Mouse (Mus musculus): Measurements from ENCODE around the gene Slc8a2. TPM values are rescaled to one million over a fixed set of nuclear protein-coding genes. Genes with fewer than 3 reads are reported as not detected.
A peak's percentile ranks its signal among the peaks of the same experiment; 100 is the strongest.

The Slc8a2 gene
- polyA plus RNA-seq, 1 experiment from 2014 or later = 0.68 TPM

DNA sequence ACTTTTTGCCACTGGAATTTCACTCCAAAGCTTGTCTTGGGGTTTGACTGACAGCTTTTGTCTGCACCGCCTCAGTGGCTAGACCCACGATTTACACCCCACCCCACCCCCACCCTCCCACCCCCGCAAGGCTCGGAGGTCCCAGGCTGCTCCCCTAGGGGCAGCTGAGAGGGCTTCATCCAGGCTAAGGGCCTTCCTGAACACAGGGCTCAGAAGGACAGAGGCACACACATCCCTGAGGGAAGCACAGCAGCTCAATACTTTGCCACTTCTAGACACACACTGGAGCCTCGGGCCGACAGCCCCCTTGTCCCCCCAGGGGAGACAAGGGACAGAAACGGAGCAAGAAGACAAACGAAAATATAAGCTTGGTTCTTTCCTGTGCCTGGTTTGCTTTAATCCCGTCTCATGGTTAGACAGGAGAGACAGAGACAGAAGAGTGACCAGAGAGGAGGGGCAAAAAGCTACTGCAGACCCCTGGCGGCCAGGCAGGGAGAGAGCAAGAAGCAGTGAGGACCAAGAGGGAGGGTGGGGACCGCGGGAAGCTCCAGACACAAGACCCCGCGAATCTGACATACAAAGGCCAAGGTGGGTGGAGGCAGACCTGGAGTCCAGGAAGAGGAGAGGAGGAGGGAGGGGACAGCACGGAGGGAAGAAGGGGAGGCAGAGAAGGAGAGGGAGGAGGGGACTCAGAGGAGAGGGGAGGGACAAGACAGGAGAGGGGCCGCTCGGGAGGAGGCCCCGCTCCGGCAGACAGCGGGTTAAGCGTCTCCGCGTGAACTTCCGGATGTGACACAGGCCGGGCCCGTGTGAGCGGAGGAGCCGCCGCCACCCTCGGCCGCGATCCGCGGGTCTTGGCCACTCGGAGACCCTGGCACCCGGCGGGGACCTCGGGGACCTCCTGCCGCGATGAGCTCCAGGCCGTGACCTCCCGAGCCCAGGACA is 45.2 kb downstream of the Slc8a2 start, which contains the start of gene Meis3:
Gene Meis3, plus strand, starts transcription at position 494 of the 945 bp plus-strand sequence.
- under 1% methylated on average over 39 of the region's 42 CpGs for WGBS

DNA sequence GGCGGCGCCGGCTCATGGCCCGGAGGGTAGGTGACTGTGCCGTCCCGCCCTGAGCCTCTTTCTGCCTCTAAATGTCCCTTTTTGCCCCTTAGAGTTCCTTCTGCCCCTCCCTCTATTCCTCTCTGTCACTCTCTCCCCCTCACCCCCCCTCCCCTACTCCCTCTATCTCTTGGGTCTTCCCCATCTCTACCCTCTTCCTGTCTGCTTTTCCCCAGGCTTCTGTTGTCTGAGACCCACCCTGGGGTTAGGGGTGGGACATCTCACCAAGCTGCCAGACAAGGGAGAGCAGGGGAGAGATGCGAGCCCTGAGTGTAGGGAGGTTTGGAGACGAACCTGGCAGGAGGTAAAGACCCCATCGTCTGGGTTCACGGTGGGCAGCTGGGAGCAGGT is 45.9 kb downstream of the Slc8a2 start:
- Histone ChIP-seq H3K4me2 (peak overlapping the region; percentile 73), H3K27ac (peak overlapping the region; percentile 61), H3K4me3 (peak overlapping the region; percentile 60), H3K36me3 (ENCODE audit: poor library complexity, severe bottlenecking) (peaks cover 32% of the 10 kb centered on the region), H3K4me1 (peaks cover 43% of the 10 kb centered on the region), H3K9me3 (replicated peaks) (0 out of 2 replicates have a peak, but pooled peaks cover 3% of the 10 kb centered on the region), H3K9ac (peak overlapping the region; percentile 82), H3K27me3 (no peaks in the 10 kb centered on the region)
- 0% methylated on average over 9 of the region's 10 CpGs for WGBS
- ATAC-seq = peak; percentile 46

More for the DNA sequence above, 45.2 kb downstream of the Slc8a2 start, which contains the start of gene Meis3:
- H3K27ac ChIP-seq = peak within 1 kb of the TSS; percentile 61
- H3K9ac ChIP-seq = peak within 1 kb of the TSS; percentile 82
- H3K4me2 ChIP-seq = peak within 1 kb of the TSS; percentile 73
- H3K4me3 ChIP-seq = peak within 1 kb of the TSS; percentile 60
- H3K4me1 ChIP-seq = peaks cover 43% of the 10 kb centered on the region
- no peaks in the 10 kb centered on the region for H3K27me3 ChIP-seq
- ATAC-seq = peak; percentile 94
- H3K9me3 ChIP-seq (replicated peaks) = 0 out of 2 replicates have a peak, but pooled peaks cover 3% of the 10 kb centered on the region
- peaks cover 26% of the 10 kb centered on the region for H3K36me3 ChIP-seq (ENCODE audit: poor library complexity, severe bottlenecking)

DNA sequence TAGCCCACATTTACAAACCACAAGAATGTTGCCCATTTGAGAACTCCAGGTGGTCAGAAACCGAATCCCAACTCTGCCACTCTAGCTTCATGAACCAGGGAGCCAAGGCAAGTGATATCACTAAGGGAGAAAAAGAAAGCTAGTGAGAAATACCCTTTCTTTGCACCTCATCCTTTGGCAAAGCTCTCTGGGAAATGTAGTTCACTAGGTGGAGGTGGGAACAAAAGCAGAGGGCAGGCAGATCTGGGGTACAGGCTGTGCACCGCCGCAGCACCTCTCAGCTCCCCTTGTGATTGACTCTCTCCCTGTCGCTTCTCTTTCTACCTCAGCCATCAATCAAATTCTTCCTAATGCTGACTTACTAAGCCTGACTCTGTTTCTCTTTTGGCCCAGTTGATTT is 48.5 kb downstream of the Slc8a2 start:
- no peak overlapping the region for H3K9ac ChIP-seq
- no peaks in the 10 kb centered on the region for H3K27me3 ChIP-seq
- H3K27ac ChIP-seq = no peak overlapping the region
- 73% methylated on average over 4 of the region's 4 CpGs for WGBS
- H3K9me3 ChIP-seq (replicated peaks) = 0 out of 2 replicates have a peak, but pooled peaks cover 3% of the 10 kb centered on the region
- no peak overlapping the region for H3K4me2 ChIP-seq
- no peak overlapping the region for H3K4me3 ChIP-seq
- ATAC-seq = no peak
- peaks cover 45% of the 10 kb centered on the region for H3K36me3 ChIP-seq (ENCODE audit: poor library complexity, severe bottlenecking)
- H3K4me1 ChIP-seq = peaks cover 34% of the 10 kb centered on the region

- Histone ChIP-seq H3K4me3 (no peak overlapping the region), H3K4me2 (no peak overlapping the region), H3K9me3 (replicated peaks) (0 out of 2 replicates have a peak, but pooled peaks cover 3% of the 10 kb centered on the region), H3K36me3 (ENCODE audit: poor library complexity, severe bottlenecking) (peaks cover 68% of the 10 kb centered on the region), H3K9ac (no peak overlapping the region), H3K27ac (no peak overlapping the region), H3K4me1 (no peaks in the 10 kb centered on the region), H3K27me3 (no peaks in the 10 kb centered on the region)
- no peak for ATAC-seq
- WGBS = 31% methylated on average over 8 of the region's 8 CpGs
Measured at GRCm38 (mm10) chr7:16183663-16184062, 54.0 kb downstream of the Slc8a2 start.

DNA sequence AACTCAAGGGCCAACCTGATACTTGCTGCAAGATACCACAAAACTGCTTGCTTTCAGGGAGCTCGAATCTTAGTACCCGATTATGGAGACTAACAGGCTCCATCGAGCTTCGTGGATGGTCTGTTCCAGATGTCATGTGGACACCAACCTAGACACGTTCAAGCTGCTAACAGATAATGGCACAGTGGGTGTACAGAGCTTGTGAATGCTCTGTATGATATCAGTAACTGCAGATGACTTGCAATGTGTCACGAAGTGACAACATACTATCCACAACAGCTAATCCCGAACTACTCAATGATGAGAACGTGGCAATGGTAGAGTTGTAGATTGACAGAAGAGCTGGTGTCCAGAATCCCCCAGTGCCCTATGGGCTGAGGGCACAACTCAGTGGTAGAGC is 57.9 kb downstream of the Slc8a2 start:
- ATAC-seq = no peak
- no peaks in the 10 kb centered on the region for H3K4me1 ChIP-seq
- peaks cover 38% of the 10 kb centered on the region for H3K36me3 ChIP-seq (ENCODE audit: poor library complexity, severe bottlenecking)
- 85% methylated on average over 8 of the region's 8 CpGs for WGBS
- no peak overlapping the region for H3K27ac ChIP-seq
- H3K9ac ChIP-seq = no peak overlapping the region
- H3K4me3 ChIP-seq = no peak overlapping the region
- H3K27me3 ChIP-seq = peaks cover 9% of the 10 kb centered on the region; the same call in 1 of the 2 replicates
- H3K9me3 ChIP-seq (replicated peaks) = no peaks in the 10 kb centered on the region
- no peak overlapping the region for H3K4me2 ChIP-seq

GRCm38 (mm10) chr7:16192315-16192714 is 62.7 kb downstream of the Slc8a2 start:
- no peak overlapping the region for H3K4me2 ChIP-seq
- H3K9me3 ChIP-seq (replicated peaks) = no peaks in the 10 kb centered on the region
- peaks cover 3% of the 10 kb centered on the region; the same call in 1 of the 2 replicates for H3K4me1 ChIP-seq
- H3K4me3 ChIP-seq = no peak overlapping the region
- H3K36me3 ChIP-seq (ENCODE audit: poor library complexity, severe bottlenecking) = peaks cover 22% of the 10 kb centered on the region
- peak; percentile 65 for ATAC-seq
- no peak overlapping the region for H3K9ac ChIP-seq
- no peak overlapping the region for H3K27ac ChIP-seq
- 19% methylated on average over 5 of the region's 5 CpGs for WGBS
- H3K27me3 ChIP-seq = peaks cover 9% of the 10 kb centered on the region; the same call in 1 of the 2 replicates

DNA sequence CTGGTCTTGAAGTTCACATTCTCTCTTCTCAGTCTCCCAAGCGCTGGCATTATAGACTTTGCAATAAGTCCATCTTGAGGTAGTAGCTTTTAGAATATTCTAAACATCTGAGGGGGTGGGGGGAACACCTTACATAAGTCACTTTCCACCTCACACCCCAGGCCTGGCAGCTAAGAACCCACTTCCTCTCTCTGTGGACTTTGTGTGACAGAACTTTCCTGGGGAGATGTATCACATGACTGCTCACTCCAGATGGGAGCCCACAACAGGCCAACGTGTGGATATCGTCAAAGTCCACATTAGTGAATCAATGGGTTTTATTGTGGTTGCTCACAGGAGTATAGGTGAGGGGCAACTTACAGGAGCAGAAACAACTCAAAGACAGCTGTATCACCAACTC is 64.1 kb downstream of the Slc8a2 start:
- H3K4me1 ChIP-seq = peaks cover 3% of the 10 kb centered on the region; the same call in 1 of the 2 replicates
- no peak for ATAC-seq
- 48% methylated on average over 3 of the region's 3 CpGs for WGBS
- peaks cover 9% of the 10 kb centered on the region; the same call in 1 of the 2 replicates for H3K27me3 ChIP-seq
- no peak overlapping the region for H3K27ac ChIP-seq
- H3K4me3 ChIP-seq = no peak overlapping the region
- peaks cover 36% of the 10 kb centered on the region for H3K36me3 ChIP-seq (ENCODE audit: poor library complexity, severe bottlenecking)
- H3K9me3 ChIP-seq (replicated peaks) = no peaks in the 10 kb centered on the region
- H3K9ac ChIP-seq = no peak overlapping the region
- no peak overlapping the region for H3K4me2 ChIP-seq

GRCm38 (mm10) chr7:16196616-16197015 is 67.0 kb downstream of the Slc8a2 start:
- Histone ChIP-seq H3K4me1 (peaks cover 3% of the 10 kb centered on the region; the same call in 1 of the 2 replicates), H3K4me3 (no peak overlapping the region), H3K4me2 (no peak overlapping the region), H3K36me3 (ENCODE audit: poor library complexity, severe bottlenecking) (peaks cover 65% of the 10 kb centered on the region), H3K27ac (no peak overlapping the region), H3K9ac (no peak overlapping the region), H3K27me3 (no peaks in the 10 kb centered on the region), H3K9me3 (replicated peaks) (no peaks in the 10 kb centered on the region)
- 74% methylated on average over 6 of the region's 6 CpGs for WGBS
- no peak for ATAC-seq

GRCm38 (mm10) chr7:16197166-16197565 is 67.5 kb downstream of the Slc8a2 start:
- Histone ChIP-seq H3K27ac (no peak overlapping the region; the same call in 1 of the 2 replicates), H3K4me3 (no peak overlapping the region), H3K9ac (0 out of 2 replicates have a peak overlapping the region, but pooled peaks have one; percentile 9), H3K27me3 (no peaks in the 10 kb centered on the region), H3K36me3 (ENCODE audit: poor library complexity, severe bottlenecking) (peaks cover 70% of the 10 kb centered on the region), H3K9me3 (replicated peaks) (no peaks in the 10 kb centered on the region), H3K4me2 (no peak overlapping the region), H3K4me1 (peaks cover 3% of the 10 kb centered on the region; the same call in 1 of the 2 replicates)
- no peak for ATAC-seq
- WGBS = 81% methylated on average over 5 of the region's 5 CpGs

- H3K4me2 ChIP-seq = no peak overlapping the region
- H3K9ac ChIP-seq = no peak overlapping the region
- peaks cover 3% of the 10 kb centered on the region; the same call in 1 of the 2 replicates for H3K4me1 ChIP-seq
- H3K27me3 ChIP-seq = no peaks in the 10 kb centered on the region
- H3K9me3 ChIP-seq (replicated peaks) = no peaks in the 10 kb centered on the region
- 93% methylated on average over 11 of the region's 11 CpGs for WGBS
- H3K27ac ChIP-seq = no peak overlapping the region
- no peak for ATAC-seq
- peaks cover 84% of the 10 kb centered on the region for H3K36me3 ChIP-seq (ENCODE audit: poor library complexity, severe bottlenecking)
- no peak overlapping the region for H3K4me3 ChIP-seq
Measured at GRCm38 (mm10) chr7:16198540-16198939, 68.9 kb downstream of the Slc8a2 start.

DNA sequence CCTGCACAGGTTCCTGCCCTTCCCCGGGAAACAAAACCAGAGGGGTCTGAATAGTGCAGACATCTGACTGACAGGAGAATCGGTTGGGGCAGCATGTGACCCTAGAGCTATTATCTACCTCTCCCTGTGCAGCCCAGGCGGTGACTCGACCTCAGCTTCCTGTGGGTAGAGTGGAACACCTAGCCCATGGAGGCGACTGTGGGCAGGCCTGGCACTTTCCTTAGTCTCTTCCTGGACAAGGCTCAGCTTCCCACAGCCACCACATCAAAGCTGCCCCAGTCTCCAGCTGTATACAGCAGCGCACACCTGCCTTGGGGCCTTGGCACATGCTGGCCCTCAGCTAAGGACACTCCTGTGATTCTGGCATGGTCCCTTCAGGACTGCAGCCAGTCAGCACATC is 71.5 kb downstream of the Slc8a2 start:
- Histone ChIP-seq H3K4me3 (no peak overlapping the region), H3K36me3 (ENCODE audit: poor library complexity, severe bottlenecking) (peaks cover 99% of the 10 kb centered on the region), H3K27me3 (no peaks in the 10 kb centered on the region), H3K27ac (no peak overlapping the region), H3K9me3 (replicated peaks) (no peaks in the 10 kb centered on the region), H3K4me2 (no peak overlapping the region), H3K4me1 (peaks cover 3% of the 10 kb centered on the region; the same call in 1 of the 2 replicates), H3K9ac (no peak overlapping the region)
- no peak for ATAC-seq
- WGBS = 86% methylated on average over 6 of the region's 6 CpGs

Data from forebrain, embryonic 13.5 days (tissue).